Mouse (Mus musculus): ENCODE data around the gene M1ap. TPM values are rescaled to one million over a fixed set of nuclear protein-coding genes. Genes with fewer than 3 reads are reported as not detected.

M1ap gene
- total and polyA plus RNA-seq, 3 experiments: 2.4 to 6.4 (median 3.9) TPM

- DNase-seq (ENCODE audit: extremely low read depth): no peak
- H3K27me3 ChIP-seq (replicated peaks): no peaks in the 10 kb centered on the region
- H3K27ac ChIP-seq (ENCODE audit: insufficient read depth, low read depth): no peak overlapping the region
- no peaks in the 10 kb centered on the region for H3K9me3 ChIP-seq (replicated peaks; ENCODE audit: low read length)
- no peak for TF ChIP-seq TCF12 (IDR thresholded peaks at IDR 0.05; ENCODE audit: low read depth, low read length)
- no peak for TF ChIP-seq CTCF (conservative IDR thresholded peaks at IDR 0.05 in 1 of 2, IDR thresholded peaks at IDR 0.05 in 1 of 2; ENCODE audit: low read depth in 2 of 2, low read length in 2 of 2)
- no peak for TF ChIP-seq MAFK (IDR thresholded peaks at IDR 0.05; ENCODE audit: insufficient replicate concordance, low read length)
- no peak for TF ChIP-seq ETS1 (conservative IDR thresholded peaks at IDR 0.05; ENCODE audit: low read depth, low read length)
- TF ChIP-seq ZMIZ1 (IDR thresholded peaks at IDR 0.05; ENCODE audit: low read depth, low read length): no peak
- no peak for TF ChIP-seq CHD2 (IDR thresholded peaks at IDR 0.05; ENCODE audit: low read length)
- no peak for TF ChIP-seq JUN (IDR thresholded peaks at IDR 0.05; ENCODE audit: insufficient read depth, low read depth, low read length)
- TF ChIP-seq KAT2A (IDR thresholded peaks at IDR 0.05; ENCODE audit: insufficient replicate concordance, low read length): no peak
- TF ChIP-seq POLR2A (IDR thresholded peaks at IDR 0.05; ENCODE audit: low read depth, low read length): no peak
- no peak for TF ChIP-seq UBTF (IDR thresholded peaks at IDR 0.05; ENCODE audit: low read depth, low read length)
- TF ChIP-seq ZC3H11A (IDR thresholded peaks at IDR 0.05; ENCODE audit: low read depth, low read length): no peak
- no peak for TF ChIP-seq SMC3 (IDR thresholded peaks at IDR 0.05; ENCODE audit: low read depth, low read length)
- peaks cover 0 to 5% of the 10 kb centered on the region in 2 experiments; a peak in 3 of 4 replicates for H3K4me1 ChIP-seq (ENCODE audit: control insufficient read depth in 1 of 2, insufficient read depth in 2 of 2)
- H3K79me2 ChIP-seq (replicated peaks; ENCODE audit: control insufficient read depth, extremely low read depth, insufficient read depth, poor library complexity, severe bottlenecking): no peaks in the 10 kb centered on the region
- dilution Hi-C loops (cut with MboI; ENCODE audit: extremely low pct_ligation_motif_present, extremely low pct_unique_long_range_greater_than_20kb, low sequenced_read_pairs) (no loop called here), in situ Hi-C loops (cut with MboI; ENCODE audit: low pct_ligation_motif_present, low pct_unique_long_range_greater_than_20kb, low sequenced_read_pairs) (no loop called here)
- H3K36me3 ChIP-seq (replicated peaks in 1 of 2; ENCODE audit: control insufficient read depth in 1 of 2, insufficient read depth in 1 of 2, low read length in 1 of 2): no peaks in the 10 kb centered on the region
- H3K4me2 ChIP-seq (ENCODE audit: insufficient read depth, low read depth, poor library complexity, severe bottlenecking): no peak overlapping the region
- H3K4me3 ChIP-seq (replicated peaks in 1 of 3; ENCODE audit: low read depth in 2 of 3, low read length in 2 of 3, poor library complexity in 1 of 3): no peak overlapping the region
- no peak overlapping the region for H3K9ac ChIP-seq (ENCODE audit: insufficient read depth, low read depth)
Observed at GRCm38 (mm10) chr6:82898745-82899144, 48.0 kb upstream of the M1ap start.

- Histone ChIP-seq H3K9ac (ENCODE audit: insufficient read depth, low read depth) (no peak overlapping the region), H3K9me3 (replicated peaks; ENCODE audit: low read length) (no peaks in the 10 kb centered on the region), H3K4me2 (ENCODE audit: insufficient read depth, low read depth, poor library complexity, severe bottlenecking) (no peak overlapping the region; the same call in 1 of the 2 replicates), H3K4me3 (replicated peaks in 1 of 3; ENCODE audit: low read depth in 2 of 3, low read length in 2 of 3, poor library complexity in 1 of 3) (no peak overlapping the region), H3K4me1 (ENCODE audit: control insufficient read depth in 1 of 2, insufficient read depth in 2 of 2) (peaks cover 2 to 3% of the 10 kb centered on the region in 2 experiments; a peak in 3 of 4 replicates), H3K27me3 (replicated peaks) (no peaks in the 10 kb centered on the region), H3K27ac (ENCODE audit: insufficient read depth, low read depth) (no peak overlapping the region), H3K79me2 (replicated peaks; ENCODE audit: control insufficient read depth, extremely low read depth, insufficient read depth, poor library complexity, severe bottlenecking) (no peaks in the 10 kb centered on the region), H3K36me3 (replicated peaks in 1 of 2; ENCODE audit: control insufficient read depth in 1 of 2, insufficient read depth in 1 of 2, low read length in 1 of 2) (no peaks in the 10 kb centered on the region)
- in situ Hi-C loops (cut with MboI; ENCODE audit: low pct_ligation_motif_present, low pct_unique_long_range_greater_than_20kb, low sequenced_read_pairs): no loop called here
- DNase-seq (ENCODE audit: extremely low read depth): no peak
- TF ChIP-seq MAZ (IDR thresholded peaks at IDR 0.05; ENCODE audit: low read depth, low read length): no peak
- no peak for TF ChIP-seq GABPA (IDR thresholded peaks at IDR 0.05; ENCODE audit: insufficient replicate concordance, low read depth, low read length)
- no peak for TF ChIP-seq CHD2 (IDR thresholded peaks at IDR 0.05; ENCODE audit: low read length)
- no peak for TF ChIP-seq CTCF (conservative IDR thresholded peaks at IDR 0.05 in 1 of 2, IDR thresholded peaks at IDR 0.05 in 1 of 2; ENCODE audit: low read depth in 2 of 2, low read length in 2 of 2)
- TF ChIP-seq UBTF (IDR thresholded peaks at IDR 0.05; ENCODE audit: low read depth, low read length): no peak
- no peak for TF ChIP-seq RAD21 (IDR thresholded peaks at IDR 0.05; ENCODE audit: low read depth, low read length)
- TF ChIP-seq ZKSCAN1 (IDR thresholded peaks at IDR 0.05; ENCODE audit: borderline replicate concordance, low read depth, low read length): no peak
- TF ChIP-seq SMC3 (IDR thresholded peaks at IDR 0.05; ENCODE audit: low read depth, low read length): no peak
- TF ChIP-seq ELF1 (IDR thresholded peaks at IDR 0.05; ENCODE audit: low read depth, low read length): no peak
- no peak for TF ChIP-seq E2F4 (IDR thresholded peaks at IDR 0.05; ENCODE audit: insufficient replicate concordance, low read depth, low read length)
- TF ChIP-seq POLR2AphosphoS2 (IDR thresholded peaks at IDR 0.05; ENCODE audit: low read depth, low read length): no peak
- dilution Hi-C loops (cut with MboI; ENCODE audit: extremely low pct_ligation_motif_present, extremely low pct_unique_long_range_greater_than_20kb, low sequenced_read_pairs): no loop called here
Observed at GRCm38 (mm10) chr6:82902559-82902958, 44.1 kb upstream of the M1ap start.

Data from CH12.LX (cell line).